Mouse (Mus musculus) thymus, adult 2 months (tissue): ENCODE measurements around the gene Bora.

Experiments used
- CTCF ChIP-seq: fragments of 200-500 bp; IDR thresholded peaks from 2 replicates; pipeline ENCODE4 v1.5.1; 2012; ENCODE audit warnings: mild to moderate bottlenecking, control low read depth, low read length, moderate library complexity, borderline replicate concordance; ENCODE audit not compliant: control insufficient read depth, poor library complexity, insufficient read depth; ENCODE audit errors: extremely low read depth
- POLR2A ChIP-seq: fragments of 200-500 bp; IDR thresholded peaks from 2 replicates; pipeline ENCODE4 v1.6.1; 2012; ENCODE audit warnings: mild to moderate bottlenecking, low read length, control low read depth, moderate library complexity; ENCODE audit not compliant: control insufficient read depth, poor library complexity, insufficient read depth; ENCODE audit errors: extremely low read depth

- TF ChIP-seq CTCF, result no peak
- TF ChIP-seq POLR2A, result no peak
Measured at GRCm38 (mm10) chr14:99099967-99100587, 54.1 kb downstream of the Bora start.
